Mouse (Mus musculus) ES-E14 (cell line): ENCODE data around the gene Hdac11.

Source experiments
- CHD2 ChIP-seq: IDR thresholded peaks from 2 replicates; pipeline ENCODE4 v1.6.1; 2014; ENCODE audit warnings: mild to moderate bottlenecking, low read depth, low read length, inconsistent platforms
- HCFC1 ChIP-seq: IDR thresholded peaks from 2 replicates; pipeline ENCODE4 v1.6.1; 2012; ENCODE audit warnings: low read length, inconsistent platforms, borderline replicate concordance; ENCODE audit not compliant: insufficient read depth
- ZC3H11A ChIP-seq: IDR thresholded peaks from 2 replicates; pipeline ENCODE4 v1.6.1; 2012; ENCODE audit warnings: low read depth, mild to moderate bottlenecking, inconsistent platforms, low read length, borderline replicate concordance
- ZNF384 ChIP-seq: IDR thresholded peaks from 2 replicates; pipeline ENCODE4 v1.6.1; 2012; ENCODE audit warnings: low read depth, low read length, inconsistent platforms

GRCm38 (mm10) chr6:91218445-91218844 lies 62.0 kb downstream of the Hdac11 start:
- TF ChIP-seq HCFC1 (no peak), CHD2 (no peak), ZNF384 (no peak), ZC3H11A (no peak)
